Mouse (Mus musculus) MEL (cell line): Measurements from ENCODE around the gene Sdc3. TPM values are rescaled to one million over a fixed set of nuclear protein-coding genes. Genes with fewer than 3 reads are reported as not detected.
A peak's percentile ranks its signal among the peaks of the same experiment; 100 is the strongest.

Experiments
- DNase-seq: peaks from one replicate; pipeline ENCODE4 v3.0.0; 2011; ENCODE audit warnings: low read depth, low spot score
- H3K27ac ChIP-seq: 2 replicates; pipeline ENCODE4 v1.5.1; 2012; ENCODE audit warnings: low read depth, mild to moderate bottlenecking, control low read depth, low read length, moderate library complexity; ENCODE audit not compliant: control insufficient read depth
- H3K27me3 ChIP-seq, 2 experiments: fragments of 150-350 bp in 1 of 2; sonication (generic) in 1 of 2; 2 replicates each; pipeline ENCODE4 v1.6.1; 2012; ENCODE audit warnings: low read length in 2 of 2, mild to moderate bottlenecking in 2 of 2, improper control_type of control experiment in 1 of 2, moderate library complexity in 1 of 2; ENCODE audit not compliant: insufficient read depth in 2 of 2, control insufficient read depth in 1 of 2
- H3K36me3 ChIP-seq, 2 experiments: 2 replicates each; pipeline ENCODE4 v1.6.1; 2012 to 2014; ENCODE audit warnings: low read length in 2 of 2, improper control_type of control experiment in 1 of 2, inconsistent platforms in 1 of 2, mild to moderate bottlenecking in 1 of 2; ENCODE audit not compliant: insufficient read depth in 2 of 2, control insufficient read depth in 1 of 2
- H3K4me1 ChIP-seq, 2 experiments: fragments of 150-350 bp in 1 of 2; sonication (generic) in 1 of 2; 2 replicates each; pipeline ENCODE4 v1.6.1; 2012; ENCODE audit warnings: low read length in 2 of 2, improper control_type of control experiment in 1 of 2, mild to moderate bottlenecking in 1 of 2; ENCODE audit not compliant: insufficient read depth in 2 of 2, control insufficient read depth in 1 of 2
- H3K4me3 ChIP-seq, 2 experiments: fragments of 150-350 bp in 1 of 2; sonication (generic) in 1 of 2; 2 replicates each; pipeline ENCODE4 v1.5.1; 2012; ENCODE audit warnings: low read depth in 2 of 2, low read length in 2 of 2, mild to moderate bottlenecking in 2 of 2, moderate library complexity in 2 of 2, control low read depth in 1 of 2, improper control_type of control experiment in 1 of 2; ENCODE audit not compliant: control insufficient read depth in 1 of 2, insufficient read depth in 1 of 2
- H3K79me2 ChIP-seq: 2 replicates; pipeline ENCODE4 v1.6.1; 2012; ENCODE audit warnings: mild to moderate bottlenecking, low read length, moderate library complexity; ENCODE audit not compliant: control insufficient read depth, poor library complexity, insufficient read depth
- H3K9ac ChIP-seq: 2 replicates; pipeline ENCODE4 v1.6.1; 2012; ENCODE audit warnings: low read depth, mild to moderate bottlenecking, control low read depth, low read length, moderate library complexity; ENCODE audit not compliant: control insufficient read depth, poor library complexity, severe bottlenecking
- H3K9me3 ChIP-seq: fragments of 150-350 bp; sonication (generic); replicated peaks from 2 replicates; pipeline ENCODE4 v1.6.1; 2012; ENCODE audit warnings: mild to moderate bottlenecking, low read length, improper control_type of control experiment, moderate library complexity; ENCODE audit not compliant: insufficient read depth
- CHD2 ChIP-seq: IDR thresholded peaks from 2 replicates; pipeline ENCODE4 v1.6.1; 2011; ENCODE audit warnings: low read length, improper control_type of control experiment
- CTCF ChIP-seq, 3 experiments: IDR thresholded peaks in 2 of 3; conservative IDR thresholded peaks in 1 of 3; 2 replicates each; pipeline ENCODE4 v1.5.1; 2011 to 2012; ENCODE audit warnings: low read length in 3 of 3, low read depth in 2 of 3, mild to moderate bottlenecking in 2 of 3, improper control_type of control experiment in 1 of 3, inconsistent platforms in 1 of 3, mixed read lengths in 1 of 3, moderate library complexity in 1 of 3; ENCODE audit not compliant: control insufficient read depth in 1 of 3, insufficient read depth in 1 of 3, poor library complexity in 1 of 3, severe bottlenecking in 1 of 3
- E2F4 ChIP-seq: IDR thresholded peaks from 2 replicates; pipeline ENCODE4 v1.6.1; 2011; ENCODE audit warnings: low read depth, low read length, improper control_type of control experiment, borderline replicate concordance
- EP300 ChIP-seq, 2 experiments: IDR thresholded peaks; 2 replicates each; pipeline ENCODE4 v1.6.1; 2011; ENCODE audit warnings: improper control_type of control experiment in 2 of 2, low read length in 2 of 2, low read depth in 1 of 2, mild to moderate bottlenecking in 1 of 2
- GATA1 ChIP-seq: IDR thresholded peaks from 2 replicates; pipeline ENCODE4 v1.6.1; 2011; ENCODE audit warnings: low read depth, low read length, improper control_type of control experiment
- JUND ChIP-seq: IDR thresholded peaks from 2 replicates; pipeline ENCODE4 v1.6.1; 2011; ENCODE audit warnings: low read depth, mild to moderate bottlenecking, improper control_type of control experiment, low read length
- KAT2A ChIP-seq: conservative IDR thresholded peaks from 2 replicates; pipeline ENCODE4 v1.6.1; 2012; ENCODE audit warnings: low read depth, low read length, improper control_type of control experiment, inconsistent platforms
- MAZ ChIP-seq: IDR thresholded peaks from 2 replicates; pipeline ENCODE4 v1.6.1; 2012; ENCODE audit warnings: low read depth, mild to moderate bottlenecking, inconsistent platforms, low read length, improper control_type of control experiment
- MYB ChIP-seq: IDR thresholded peaks from 2 replicates; pipeline ENCODE4 v1.6.1; 2011; ENCODE audit warnings: mild to moderate bottlenecking, low read depth, low read length, improper control_type of control experiment
- POLR2A ChIP-seq, 2 experiments: IDR thresholded peaks; 2 replicates each; pipeline ENCODE4 v1.6.1; 2011 to 2012; ENCODE audit warnings: low read length in 2 of 2, mild to moderate bottlenecking in 2 of 2, control low read depth in 1 of 2, improper control_type of control experiment in 1 of 2, low read depth in 1 of 2, moderate library complexity in 1 of 2; ENCODE audit not compliant: control insufficient read depth in 1 of 2, insufficient read depth in 1 of 2, poor library complexity in 1 of 2
- RAD21 ChIP-seq: IDR thresholded peaks from 2 replicates; pipeline ENCODE4 v1.6.1; 2011; ENCODE audit warnings: mild to moderate bottlenecking, low read depth, low read length, improper control_type of control experiment
- RCOR1 ChIP-seq: IDR thresholded peaks from 2 replicates; pipeline ENCODE4 v1.6.1; 2012; ENCODE audit warnings: low read depth, mild to moderate bottlenecking, inconsistent platforms, low read length, improper control_type of control experiment
- SMC3 ChIP-seq: IDR thresholded peaks from 2 replicates; pipeline ENCODE4 v1.6.1; 2011; ENCODE audit warnings: low read depth, low read length, improper control_type of control experiment
- TAL1 ChIP-seq: IDR thresholded peaks from 2 replicates; pipeline ENCODE4 v1.6.1; 2012; ENCODE audit warnings: mild to moderate bottlenecking, inconsistent platforms, low read length, moderate library complexity, mixed read lengths
- TCF12 ChIP-seq: IDR thresholded peaks from 2 replicates; pipeline ENCODE4 v1.6.1; 2014; ENCODE audit warnings: low read depth, mild to moderate bottlenecking, inconsistent platforms, low read length, improper control_type of control experiment, moderate library complexity
- USF1 ChIP-seq: IDR thresholded peaks from 2 replicates; pipeline ENCODE4 v1.6.1; 2014; ENCODE audit warnings: low read depth, mild to moderate bottlenecking, inconsistent platforms, low read length, improper control_type of control experiment, moderate library complexity
- USF2 ChIP-seq, 2 experiments: IDR thresholded peaks; 2 replicates each; pipeline ENCODE4 v1.6.1; 2011 to 2012; ENCODE audit warnings: improper control_type of control experiment in 2 of 2, low read length in 2 of 2, borderline replicate concordance in 1 of 2, inconsistent platforms in 1 of 2, low read depth in 1 of 2, mild to moderate bottlenecking in 1 of 2; ENCODE audit not compliant: insufficient read depth in 1 of 2
- ZNF384 ChIP-seq: IDR thresholded peaks from 2 replicates; pipeline ENCODE4 v1.6.1; 2012; ENCODE audit warnings: low read depth, mild to moderate bottlenecking, inconsistent platforms, low read length, improper control_type of control experiment
- polyA plus RNA-seq, 2 experiments: library from polyadenylated mRNA; stranded (reverse) in 1 of 2; unstranded in 1 of 2; fragments of >175 nt in 1 of 2; fragments of >200 nt in 1 of 2; gene quantifications; 2 replicates each; pipeline versions ENCODE4 v1.2.1 to v1.2.4; 2012; ENCODE audit warnings: low replicate concordance in 2 of 2, low read depth in 1 of 2; ENCODE audit not compliant: insufficient read length in 2 of 2, insufficient read depth in 1 of 2, missing spikeins in 1 of 2
- total RNA-seq: library from RNA; depleted of rRNA; stranded (reverse); fragments of 300-350 nt; gene quantifications from 2 replicates; pipeline ENCODE4 v1.2.3, GENCODE M21; 2012

The Sdc3 gene
- total and polyA plus RNA-seq, 3 experiments, result 0.46 to 6.7 TPM; not detected in 1

DNA sequence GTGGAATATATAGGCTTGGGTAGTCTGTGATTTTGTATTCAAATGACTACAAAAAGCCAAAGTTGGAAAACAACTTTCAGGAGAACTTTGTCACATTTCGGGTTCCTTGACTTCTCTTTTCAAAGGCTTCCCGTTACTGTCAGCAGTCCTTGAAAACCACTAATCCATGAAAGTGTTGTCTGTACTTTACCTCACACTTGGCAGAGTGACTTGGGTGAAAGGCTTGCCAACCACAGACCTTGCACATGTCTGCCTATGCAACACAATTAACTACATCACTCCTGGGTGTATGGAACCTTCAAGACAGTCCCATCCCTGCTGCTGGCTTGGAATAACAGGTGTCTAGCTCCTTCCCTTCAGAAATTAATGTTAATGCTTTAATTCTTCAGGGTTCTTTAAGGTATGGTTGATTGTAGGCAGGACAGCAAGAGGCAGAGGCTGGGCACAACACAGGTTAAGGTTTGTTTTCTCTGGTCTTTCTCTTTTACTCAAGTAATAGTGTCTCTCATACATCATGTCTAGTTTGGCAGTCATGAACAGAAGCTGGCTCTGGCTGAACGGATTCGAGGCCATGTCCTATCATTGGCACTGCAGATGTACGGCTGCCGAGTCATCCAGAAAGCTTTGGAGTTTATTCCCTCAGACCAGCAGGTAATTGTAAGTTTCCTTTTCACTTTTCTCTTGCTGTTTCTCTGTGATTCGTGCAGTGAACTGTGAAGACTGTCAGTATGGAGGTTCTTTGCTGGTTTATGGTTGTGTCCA is 26.8 kb upstream of the Sdc3 start:
- no peaks in the 10 kb centered on the region; the same call in 1 of the 2 replicates for H3K79me2 ChIP-seq
- no peak overlapping the region for H3K27ac ChIP-seq
- no peak for TF ChIP-seq MYB
- no peak for TF ChIP-seq CHD2
- TF ChIP-seq KAT2A, result no peak
- TF ChIP-seq POLR2A (IDR thresholded peaks at IDR 0.05; ENCODE audit: control insufficient read depth in 1 of 2, insufficient read depth in 1 of 2, low read depth in 1 of 2, low read length in 2 of 2, poor library complexity in 1 of 2), result no peak
- no peak for TF ChIP-seq RAD21
- no peak for TF ChIP-seq RCOR1
- TF ChIP-seq GATA1, result no peak
- TF ChIP-seq TCF12, result no peak
- TF ChIP-seq TAL1, result no peak
- no peak for TF ChIP-seq USF1
- no peak for TF ChIP-seq MAZ
- TF ChIP-seq SMC3, result no peak
- no peak for TF ChIP-seq EP300 (IDR thresholded peaks at IDR 0.05; ENCODE audit: low read depth in 1 of 2, low read length in 2 of 2)
- no peak for TF ChIP-seq USF2 (IDR thresholded peaks at IDR 0.05; ENCODE audit: borderline replicate concordance in 1 of 2, insufficient read depth in 1 of 2, low read depth in 1 of 2, low read length in 2 of 2)
- no peak for TF ChIP-seq JUND
- no peak for TF ChIP-seq ZNF384
- TF ChIP-seq E2F4, result no peak
- H3K27me3 ChIP-seq, result no peaks in the 10 kb centered on the region
- no peak for DNase-seq
- no peak overlapping the region for H3K9ac ChIP-seq
- H3K4me1 ChIP-seq, result no peaks in the 10 kb centered on the region
- H3K4me3 ChIP-seq, result no peak overlapping the region
- no peaks in the 10 kb centered on the region for H3K9me3 ChIP-seq
- H3K36me3 ChIP-seq, result peaks cover 0 to 49% of the 10 kb centered on the region in 2 experiments; a peak in 2 of 4 replicates

- no peak for DNase-seq
- H3K36me3 ChIP-seq, result peaks cover 0 to 55% of the 10 kb centered on the region in 2 experiments; a peak in 2 of 4 replicates
- no peak overlapping the region for H3K9ac ChIP-seq
- no peaks in the 10 kb centered on the region for H3K4me1 ChIP-seq
- H3K27ac ChIP-seq, result no peak overlapping the region
- no peak overlapping the region for H3K4me3 ChIP-seq
- H3K9me3 ChIP-seq, result no peaks in the 10 kb centered on the region
- no peaks in the 10 kb centered on the region for H3K79me2 ChIP-seq
- H3K27me3 ChIP-seq, result no peaks in the 10 kb centered on the region
- TF ChIP-seq TAL1, result no peak
- TF ChIP-seq CTCF (IDR thresholded peaks at IDR 0.05 in 2 of 3, conservative IDR thresholded peaks at IDR 0.05 in 1 of 3; ENCODE audit: control insufficient read depth in 1 of 3, insufficient read depth in 1 of 3, low read depth in 2 of 3, low read length in 3 of 3, poor library complexity in 1 of 3, severe bottlenecking in 1 of 3), result no peak
- TF ChIP-seq GATA1, result 0 out of 2 replicates have a peak, but pooled peaks have one; percentile 16
These were observed 25.9 kb upstream of the Sdc3 start for GRCm38 (mm10) chr4:130766387-130766786.
